Mouse (Mus musculus) frontal cortex, adult (tissue): ENCODE data around the gene Ubald2.
"Not testable (repeated sequence)": the region's sequence is repeated elsewhere in the genome, so short reads cannot be mapped to it uniquely, and the experiment has no call there.

Experiments
- ATAC-seq: cut with Nextera tagmentation; 2 replicates; pipeline ENCODE4 v1.9.2; 2017; ENCODE audit warnings: mild to moderate bottlenecking, moderate library complexity, mixed read lengths; ENCODE audit not compliant: low TSS enrichment

Ubald2 gene

DNA sequence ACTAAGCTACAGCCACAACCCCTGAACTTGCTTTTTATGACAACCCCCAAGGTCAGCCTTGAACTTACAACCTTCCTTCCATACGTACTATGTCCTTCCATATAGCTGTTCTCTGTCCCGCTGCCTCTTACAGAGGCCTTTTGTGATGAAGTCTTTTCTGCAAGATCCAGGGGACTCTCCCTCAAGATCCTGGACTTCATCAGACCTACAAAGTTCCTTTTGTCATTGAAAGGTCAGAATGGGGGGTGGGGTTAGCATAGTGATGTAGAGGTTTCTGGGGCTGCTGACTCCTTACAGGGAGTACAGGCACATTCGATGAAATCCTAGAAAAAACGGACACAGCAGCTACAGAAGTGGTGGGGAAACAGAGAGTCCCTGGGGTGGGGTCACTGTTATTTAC, 25.9 kb downstream of the Ubald2 start:
- no peak for ATAC-seq

DNA sequence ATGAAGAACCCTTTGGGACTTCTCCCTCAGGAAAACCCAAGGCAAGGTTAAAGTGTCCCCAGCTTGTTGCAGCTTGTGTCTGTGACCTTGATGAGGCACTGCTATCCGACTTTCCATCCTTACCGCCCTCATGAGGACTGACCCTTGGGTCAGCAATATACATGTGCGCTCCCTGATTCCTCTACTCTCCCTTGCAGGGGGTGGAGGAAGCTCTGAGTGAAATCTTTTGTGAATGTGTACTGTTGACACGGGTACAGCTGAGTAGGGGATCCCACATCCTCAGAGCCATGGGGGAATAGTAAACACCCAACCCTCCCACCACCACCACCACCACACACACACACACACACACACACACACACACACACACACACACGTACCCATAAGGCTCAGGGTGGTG, 29.4 kb downstream of the Ubald2 start:
- no peak for ATAC-seq

DNA sequence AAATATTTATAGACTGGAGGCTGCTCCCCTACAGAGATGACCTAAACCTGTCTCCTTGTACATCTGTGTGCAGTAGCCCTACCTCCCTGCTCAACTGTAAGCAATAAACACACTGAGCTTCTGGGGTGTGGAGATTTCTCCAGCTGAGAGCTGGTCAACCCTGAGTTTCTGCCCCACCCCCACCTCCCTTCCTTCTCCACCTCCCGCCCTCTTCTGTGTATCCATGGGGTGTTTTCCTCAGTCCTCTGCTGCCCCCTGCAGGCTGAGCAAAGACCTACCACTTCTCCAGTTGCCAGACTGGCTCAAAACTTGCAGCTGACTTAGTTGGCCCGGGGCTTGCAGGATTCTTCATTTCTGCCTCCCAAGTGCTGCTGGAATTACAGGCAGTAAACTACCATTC, 29.9 kb downstream of the Ubald2 start:
- ATAC-seq: peak; percentile 80

DNA sequence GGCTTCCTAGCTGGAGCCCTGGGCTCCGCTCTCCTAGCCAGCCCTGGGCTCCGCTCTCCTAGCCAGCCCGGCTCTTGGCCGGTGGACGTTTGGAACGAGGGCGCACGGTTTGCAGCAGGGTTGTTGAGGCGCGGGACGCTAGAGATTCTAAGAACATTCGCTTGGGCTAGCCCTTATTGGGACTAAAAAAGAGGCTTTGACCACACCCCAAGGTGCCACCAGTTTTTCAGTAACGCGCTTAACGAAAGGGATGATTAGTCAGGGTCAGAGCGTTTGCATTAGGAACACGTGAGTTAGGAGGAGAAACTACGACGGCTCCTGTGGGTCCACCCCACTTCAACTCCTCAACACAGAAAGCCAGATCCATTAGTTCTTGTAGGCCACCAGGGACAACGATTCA, 32.2 kb downstream of the Ubald2 start, which contains the start of gene Qrich2:
Gene Qrich2, minus strand, starts transcription at position 101 of the 400 bp plus-strand sequence.
- no peak for ATAC-seq

DNA sequence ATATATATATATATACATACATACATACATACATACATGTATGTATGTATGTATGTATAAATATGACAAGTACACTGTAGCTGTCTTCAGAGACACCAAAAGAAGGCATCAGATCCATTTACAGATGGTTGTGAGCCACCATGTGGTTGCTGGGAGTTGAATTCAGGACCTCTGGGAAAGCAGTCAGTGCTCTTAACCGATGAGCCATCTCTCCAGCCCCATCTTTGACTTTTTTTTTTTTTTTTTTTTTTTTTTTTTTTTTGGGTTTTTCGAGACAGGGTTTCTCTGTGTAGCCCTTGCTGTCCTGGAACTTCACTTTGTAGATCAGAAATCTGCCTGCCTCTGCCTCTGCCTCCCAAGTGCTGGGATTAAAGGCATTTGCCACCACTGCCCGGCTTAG, 34.4 kb downstream of the Ubald2 start:
- ATAC-seq: not testable (repeated sequence)

DNA sequence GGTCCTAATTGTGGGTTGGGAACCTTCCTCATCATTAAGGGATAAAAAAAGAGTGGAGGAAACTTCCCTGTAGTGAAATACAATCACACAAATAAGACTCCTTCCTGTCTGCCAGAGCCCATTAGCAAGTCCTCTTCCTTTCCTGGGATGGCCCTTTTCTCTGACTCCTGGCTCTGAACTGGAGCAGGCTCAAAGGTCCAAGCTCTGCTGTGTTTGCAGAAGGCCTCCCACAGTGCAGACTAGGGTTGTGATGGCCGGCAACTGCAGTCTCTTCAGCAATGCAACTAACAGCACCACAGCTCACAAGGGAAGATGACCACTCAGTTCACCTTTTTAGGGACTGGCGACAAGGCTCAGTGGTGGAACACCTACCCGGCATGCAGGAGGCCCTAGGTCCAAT, 36.4 kb downstream of the Ubald2 start:
- ATAC-seq: 0 out of 2 replicates have a peak, but pooled peaks have one; percentile 17

DNA sequence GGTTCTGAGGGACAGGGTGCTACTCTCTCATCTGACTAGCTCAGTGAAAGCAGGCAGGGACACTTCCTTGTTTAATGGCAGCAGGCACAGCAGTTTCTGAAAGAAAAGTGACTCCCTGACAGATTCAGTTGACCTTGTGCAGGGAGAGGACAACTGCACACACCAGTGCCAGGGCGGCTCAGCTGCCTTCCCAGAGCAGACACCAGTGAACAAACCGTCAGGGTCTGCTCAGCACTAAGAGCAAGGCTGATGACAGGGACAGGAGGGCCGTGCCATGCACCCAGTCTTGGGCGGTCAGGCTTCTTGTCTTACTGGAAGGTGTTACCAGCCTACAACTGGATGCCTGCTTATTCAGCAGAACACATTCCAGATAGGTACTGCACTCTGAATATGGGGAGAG, 37.0 kb downstream of the Ubald2 start:
- ATAC-seq: no peak

DNA sequence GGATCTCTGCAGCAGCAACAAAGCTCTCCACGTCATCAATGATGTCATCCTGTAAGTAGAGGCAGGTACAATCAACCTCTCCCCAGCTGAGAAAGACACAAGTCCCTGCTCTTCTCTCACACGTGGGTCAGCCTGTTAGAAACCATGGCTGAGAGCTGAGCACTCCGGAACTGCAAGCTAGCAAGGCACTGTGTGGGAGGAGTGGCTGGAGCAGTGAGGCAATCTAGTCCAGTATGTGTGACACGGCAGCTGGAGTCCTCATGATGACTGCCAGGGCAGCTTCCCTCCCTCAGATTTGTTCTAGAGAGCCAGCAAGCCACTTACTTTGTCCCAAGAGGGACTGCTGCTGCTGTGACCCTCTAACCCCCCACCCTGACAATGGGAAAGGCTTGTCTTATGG, 38.4 kb downstream of the Ubald2 start:
- ATAC-seq: peak; percentile 62; the same call in 1 of the 2 replicates

DNA sequence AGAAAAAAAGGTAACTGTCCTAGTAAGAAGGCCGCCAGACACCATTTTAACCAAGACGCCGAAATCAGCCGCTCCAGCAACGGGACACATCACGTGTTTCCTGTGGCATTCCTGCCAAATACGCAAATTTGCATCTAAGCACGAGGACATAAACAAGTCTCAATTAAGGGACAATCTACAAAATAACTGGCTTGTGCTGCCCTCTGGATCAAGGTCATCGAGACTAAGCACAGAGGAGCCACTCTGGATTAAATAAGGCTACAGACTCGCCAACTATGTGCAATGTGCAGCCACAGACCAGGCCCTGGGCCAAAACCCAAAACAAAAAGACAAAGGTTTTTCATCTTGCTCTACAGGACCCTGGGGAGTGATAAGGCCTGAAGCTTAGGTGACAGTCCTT, 42.1 kb downstream of the Ubald2 start:
- ATAC-seq: no peak

DNA sequence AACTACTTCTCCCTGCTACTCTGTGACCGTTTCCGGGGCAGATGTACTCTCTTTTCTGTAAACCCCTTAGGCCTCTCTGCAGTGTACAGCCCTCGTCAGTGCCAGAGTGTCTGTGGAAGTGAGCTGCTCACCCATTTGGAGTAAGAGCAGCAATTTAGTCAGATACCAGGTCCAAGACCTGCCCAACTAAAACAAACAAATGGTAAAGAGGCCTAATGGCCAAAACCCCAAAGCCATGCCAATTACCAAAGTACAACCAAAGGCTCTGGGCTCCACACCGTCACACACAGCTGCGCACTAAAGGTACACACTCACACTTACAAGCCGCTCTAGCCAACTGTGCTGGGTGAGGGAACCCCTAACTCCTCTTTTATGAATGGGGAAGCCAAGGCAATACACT, 42.8 kb downstream of the Ubald2 start:
- no peak for ATAC-seq

DNA sequence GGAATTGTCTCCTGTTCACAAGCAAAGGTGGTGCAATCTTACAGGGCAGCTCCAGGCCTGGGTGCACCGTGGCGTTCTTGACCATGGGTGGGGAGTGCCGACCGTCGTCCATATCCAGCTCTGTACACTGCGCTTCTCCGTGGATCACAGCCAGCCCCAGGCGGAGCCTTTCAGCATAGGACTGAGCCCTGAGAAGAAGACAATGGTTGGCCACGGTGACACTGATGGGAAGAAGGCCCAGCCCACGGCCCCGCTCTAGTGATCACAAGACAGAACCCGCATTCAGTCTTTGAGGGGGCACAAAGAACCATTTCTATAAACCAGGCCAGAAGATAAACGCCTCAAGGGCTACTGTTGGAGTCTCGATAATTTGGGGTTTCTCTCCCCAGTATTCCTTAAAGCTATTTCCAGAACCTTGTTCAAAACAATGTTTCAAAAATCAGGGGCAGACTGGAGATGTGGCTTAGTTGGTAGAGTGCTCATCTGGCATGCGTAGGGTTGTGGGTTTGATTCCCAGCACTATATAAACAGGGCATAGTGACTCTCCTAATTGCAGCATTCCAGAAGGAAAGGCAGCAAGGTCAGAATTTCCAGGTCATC, 43.4 kb downstream of the Ubald2 start:
- ATAC-seq: no peak

DNA sequence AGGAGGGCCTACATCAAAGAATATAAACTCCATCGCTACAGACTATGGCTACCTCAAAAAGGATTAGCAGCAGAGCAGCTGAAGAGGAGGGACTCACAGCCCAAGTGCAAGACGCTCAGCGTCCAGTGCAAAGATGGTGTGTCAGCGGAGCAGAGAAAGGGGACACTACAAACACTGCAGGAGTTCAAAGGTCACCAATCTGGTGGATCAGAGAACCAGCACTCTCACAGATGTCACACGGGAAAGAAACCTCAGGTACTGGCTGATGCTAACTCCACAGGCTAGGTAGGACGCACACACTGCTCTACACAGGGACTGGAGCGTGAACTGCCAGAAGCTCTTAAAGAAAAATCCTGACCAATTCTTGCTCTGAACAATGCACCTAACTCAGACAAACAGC, 45.1 kb downstream of the Ubald2 start:
- no peak for ATAC-seq

DNA sequence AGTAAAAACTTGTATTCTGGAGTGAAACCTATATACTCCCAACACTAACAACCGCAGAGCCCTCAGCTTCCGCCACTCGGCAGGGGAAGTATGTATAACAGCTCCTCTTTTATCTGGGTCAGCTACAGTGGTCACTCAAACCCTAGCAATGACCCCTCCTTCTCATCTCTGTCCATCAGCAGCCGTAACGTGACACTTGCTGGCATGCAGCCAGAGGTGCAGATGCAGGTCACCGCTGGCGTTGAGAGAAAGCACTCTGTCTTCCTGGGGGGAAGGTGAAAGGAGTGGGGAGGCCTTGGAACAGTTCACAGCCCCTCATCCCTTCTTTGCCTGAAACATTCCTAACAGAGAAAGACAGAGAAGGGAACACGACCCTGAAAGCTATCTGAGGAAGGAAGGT, 45.9 kb downstream of the Ubald2 start:
- no peak for ATAC-seq

DNA sequence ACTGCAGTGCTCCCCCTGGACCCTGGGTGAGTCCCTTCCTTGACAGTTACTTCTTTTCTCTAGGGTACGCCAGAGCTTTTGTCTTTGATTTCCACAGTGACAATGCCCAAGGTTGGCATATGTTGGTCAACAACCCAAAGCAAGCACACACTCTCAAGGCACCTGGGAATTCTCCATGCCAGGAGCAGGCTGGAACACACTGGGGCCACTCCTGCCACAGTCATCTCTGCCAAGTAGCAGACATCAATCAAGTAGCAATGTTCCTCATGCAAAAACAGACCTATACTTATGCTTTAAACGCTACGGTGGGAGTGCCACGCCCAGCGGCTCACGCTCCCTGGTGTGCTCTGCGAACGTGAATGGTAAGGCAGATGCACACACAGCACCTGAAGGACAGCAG, 47.1 kb downstream of the Ubald2 start:
- ATAC-seq: no peak

DNA sequence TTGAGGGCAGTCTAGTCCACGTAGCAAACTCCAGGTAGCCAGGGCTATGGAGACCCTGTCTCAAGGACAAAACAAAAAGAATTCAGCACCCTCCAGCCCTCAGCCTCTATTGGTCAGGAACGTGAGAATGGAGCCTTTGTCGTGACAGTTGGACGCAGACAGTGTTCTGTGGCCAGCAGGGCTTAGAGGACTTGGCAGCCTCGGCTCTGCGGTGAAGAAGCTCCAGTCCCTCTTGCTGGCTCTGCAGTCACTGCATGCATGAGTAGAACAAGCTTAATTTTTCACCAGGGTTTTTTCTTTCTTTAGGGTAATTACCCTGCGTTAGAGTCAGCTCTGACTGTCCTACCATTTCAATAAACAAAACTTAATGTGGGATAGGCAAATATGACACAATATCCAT, 47.9 kb downstream of the Ubald2 start:
- no peak; the same call in 1 of the 2 replicates for ATAC-seq

DNA sequence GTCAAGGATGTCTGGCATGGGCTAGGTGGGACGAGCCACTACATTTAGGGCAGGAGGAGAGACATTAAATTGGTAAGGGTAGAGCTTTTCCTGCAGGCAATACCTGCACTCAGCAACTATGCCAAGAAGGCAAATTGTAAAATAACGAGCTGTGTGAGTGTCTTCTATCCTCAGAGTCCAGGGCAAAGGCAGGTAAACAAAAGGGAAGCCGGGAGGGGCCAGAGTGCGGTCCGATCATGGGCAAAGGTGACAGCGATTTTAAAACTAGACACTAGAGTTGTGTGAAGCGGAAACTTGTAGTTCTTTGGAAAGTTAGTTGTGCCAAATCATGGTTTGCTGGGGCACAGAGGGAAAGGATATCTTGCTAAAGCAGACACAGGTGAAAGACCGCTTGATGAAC, 50.4 kb downstream of the Ubald2 start:
- no peak for ATAC-seq

DNA sequence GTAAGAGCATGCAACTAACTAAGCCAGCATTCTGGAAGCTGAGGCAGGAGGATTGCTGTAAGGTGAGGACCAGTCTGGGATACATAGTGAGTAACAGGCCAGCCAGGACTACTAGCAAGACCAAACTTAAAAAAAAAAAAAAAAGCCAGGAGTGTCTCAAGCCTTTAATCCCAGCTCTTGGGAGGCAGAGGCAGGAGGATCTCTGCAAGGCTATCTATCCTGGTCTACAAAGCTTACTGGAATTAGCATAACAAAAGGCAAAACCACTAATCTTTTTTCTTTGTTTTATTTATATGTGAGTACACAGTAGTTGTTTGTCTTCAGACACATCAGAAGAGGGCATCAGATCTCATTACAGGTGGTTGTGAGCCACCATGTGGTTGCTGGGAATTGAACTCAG, 54.3 kb downstream of the Ubald2 start:
- no peak for ATAC-seq
